Mouse (Mus musculus) ES-Bruce4 (cell line): ENCODE results near the gene Vps37b. TPM values are rescaled to one million over a fixed set of nuclear protein-coding genes. Genes with fewer than 3 reads are reported as not detected.
"Not testable (repeated sequence)": the region's sequence is repeated elsewhere in the genome, so short reads cannot be mapped to it uniquely, and the experiment has no call there.

Experiments used
- H3K27ac ChIP-seq: 2 replicates; pipeline ENCODE4 v1.5.1; 2012; ENCODE audit warnings: low read length, inconsistent platforms; ENCODE audit not compliant: insufficient read depth
- H3K27me3 ChIP-seq: 2 replicates; pipeline ENCODE4 v1.6.1; 2012; ENCODE audit warnings: mild to moderate bottlenecking, low read length, inconsistent platforms; ENCODE audit not compliant: control insufficient read depth, poor library complexity, insufficient read depth, severe bottlenecking
- H3K36me3 ChIP-seq: 2 replicates; pipeline ENCODE4 v1.6.1; 2012; ENCODE audit warnings: inconsistent platforms, mild to moderate bottlenecking, low read length, moderate library complexity; ENCODE audit not compliant: control insufficient read depth, poor library complexity, insufficient read depth, severe bottlenecking
- H3K4me1 ChIP-seq: one replicate; pipeline ENCODE4 v1.8.1; 2011; ENCODE audit warnings: low read length; ENCODE audit not compliant: control insufficient read depth, insufficient read depth
- H3K4me3 ChIP-seq: 2 replicates; pipeline ENCODE4 v1.5.1; 2011; ENCODE audit warnings: low read depth, mild to moderate bottlenecking, low read length
- H3K9ac ChIP-seq: 2 replicates; pipeline ENCODE4 v1.6.1; 2012; ENCODE audit warnings: low read depth, mild to moderate bottlenecking, inconsistent platforms; ENCODE audit not compliant: poor library complexity, severe bottlenecking
- H3K9me3 ChIP-seq: replicated peaks from 2 replicates; pipeline ENCODE4 v1.6.1; 2012; ENCODE audit warnings: mild to moderate bottlenecking, low read length, inconsistent platforms; ENCODE audit not compliant: control insufficient read depth, poor library complexity, insufficient read depth, severe bottlenecking
- CTCF ChIP-seq: IDR thresholded peaks from one replicate; pipeline ENCODE4 v1.8.1; 2011; ENCODE audit warnings: low read depth, low read length
- EP300 ChIP-seq: IDR thresholded peaks from 2 replicates; pipeline ENCODE4 v1.6.1; 2011; ENCODE audit warnings: low read depth, low read length; ENCODE audit not compliant: insufficient read depth
- POLR2A ChIP-seq: IDR thresholded peaks from one replicate; pipeline ENCODE4 v1.8.1; 2011; ENCODE audit warnings: low read length; ENCODE audit not compliant: insufficient read depth
- polyA plus RNA-seq: library from polyadenylated mRNA; stranded (reverse); fragments of >200 nt; gene quantifications from 2 replicates; pipeline ENCODE4 v1.2.4, GENCODE M21; 2011; ENCODE audit warnings: low read depth; ENCODE audit not compliant: missing spikeins, insufficient read depth, insufficient read length

Gene Vps37b
- polyA plus RNA-seq, 1 experiment, result 11.9 TPM

- Histone ChIP-seq H3K36me3 (no peaks in the 10 kb centered on the region), H3K4me3 (no peak overlapping the region), H3K4me1 (no peaks in the 10 kb centered on the region), H3K27ac (no peak overlapping the region), H3K27me3 (no peaks in the 10 kb centered on the region), H3K9me3 (no peaks in the 10 kb centered on the region), H3K9ac (no peak overlapping the region)
- TF ChIP-seq POLR2A, result no peak
- no peak for TF ChIP-seq CTCF
- TF ChIP-seq EP300, result no peak
Measured at GRCm38 (mm10) chr5:124058749-124059148, 26.7 kb upstream of the Vps37b start.

- Histone ChIP-seq H3K9me3 (no peaks in the 10 kb centered on the region), H3K9ac (no peak overlapping the region), H3K4me1 (no peaks in the 10 kb centered on the region), H3K27ac (no peak overlapping the region), H3K36me3 (no peaks in the 10 kb centered on the region), H3K27me3 (no peaks in the 10 kb centered on the region), H3K4me3 (no peak overlapping the region)
- TF ChIP-seq POLR2A (no peak), EP300 (no peak), CTCF (no peak)
Measured at GRCm38 (mm10) chr5:124056956-124057355, 24.9 kb upstream of the Vps37b start.

- Histone ChIP-seq H3K4me1 (no peaks in the 10 kb centered on the region), H3K27ac (no peak overlapping the region), H3K36me3 (no peaks in the 10 kb centered on the region), H3K4me3 (no peak overlapping the region), H3K27me3 (no peaks in the 10 kb centered on the region), H3K9ac (no peak overlapping the region), H3K9me3 (no peaks in the 10 kb centered on the region)
- TF ChIP-seq EP300, result no peak
- no peak for TF ChIP-seq CTCF
- no peak for TF ChIP-seq POLR2A
Measured at GRCm38 (mm10) chr5:124056219-124056618, 24.1 kb upstream of the Vps37b start.

- not testable (repeated sequence) for H3K9me3 ChIP-seq, H3K4me1 ChIP-seq, H3K9ac ChIP-seq, H3K36me3 ChIP-seq, H3K27me3 ChIP-seq, H3K27ac ChIP-seq, H3K4me3 ChIP-seq
Measured at GRCm38 (mm10) chr5:124052641-124053040, 20.6 kb upstream of the Vps37b start.

GRCm38 (mm10) chr5:124051899-124052491 is 19.9 kb upstream of the Vps37b start:
- H3K4me3 ChIP-seq, result no peak overlapping the region
- no peaks in the 10 kb centered on the region for H3K27me3 ChIP-seq
- H3K4me1 ChIP-seq, result no peaks in the 10 kb centered on the region
- H3K27ac ChIP-seq, result no peak overlapping the region
- H3K9ac ChIP-seq, result no peak overlapping the region
- H3K36me3 ChIP-seq, result no peaks in the 10 kb centered on the region
- TF ChIP-seq EP300 (no peak), POLR2A (no peak), CTCF (no peak)
- no peaks in the 10 kb centered on the region for H3K9me3 ChIP-seq

- H3K9ac ChIP-seq, result no peak overlapping the region
- H3K27me3 ChIP-seq, result no peaks in the 10 kb centered on the region
- H3K9me3 ChIP-seq, result no peaks in the 10 kb centered on the region
- no peaks in the 10 kb centered on the region for H3K4me1 ChIP-seq
- TF ChIP-seq POLR2A (no peak), EP300 (no peak), CTCF (no peak)
- H3K4me3 ChIP-seq, result peak overlapping the region; percentile 14
- H3K27ac ChIP-seq, result no peak overlapping the region
- H3K36me3 ChIP-seq, result no peaks in the 10 kb centered on the region
Measured at GRCm38 (mm10) chr5:124050095-124051050, 18.3 kb upstream of the Vps37b start.
